In the genomic region with DNA sequence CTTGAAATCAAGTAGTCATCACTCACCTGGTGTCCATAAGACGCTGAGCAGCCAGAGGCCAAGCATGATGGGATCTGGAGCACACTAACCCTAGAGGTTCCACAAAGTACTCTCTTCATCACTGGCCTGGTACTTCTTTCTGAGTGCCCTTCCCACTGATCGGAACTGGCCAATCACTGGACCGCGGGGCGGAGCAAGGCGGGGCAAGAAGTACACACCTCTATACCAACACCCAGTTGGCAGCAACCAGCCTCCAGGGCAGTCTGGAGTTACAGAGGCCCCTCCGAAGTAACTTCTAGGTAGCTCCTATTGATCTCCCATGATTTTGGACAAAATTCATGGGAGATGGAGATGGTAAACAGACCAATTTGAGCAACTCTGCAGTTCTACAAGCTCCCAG, we compare ENCODE assay signal across 9 mouse cellular contexts. TPM values are rescaled to one million over a fixed set of nuclear protein-coding genes. Genes with fewer than 3 reads are reported as not detected.
DNase-seq lines count a peak whose midpoint lies in the region; ATAC-seq and TF ChIP-seq lines count a peak whose summit lies in the region.
"Had no signal": no experiment of that assay in that cellular context is flagged by ENCODE, and none has a peak within 500 bp of the region (broad histone marks: within the 10 kb centered on the region; RNA-seq: fewer than 3 reads in every experiment).

TSS of gene Adam8 (minus strand) at position 157 of the 400 bp plus-strand sequence.

- H3K27me3 ChIP-seq in liver, postnatal 0 days (ENCODE audit: insufficient read depth, low read length), result no peaks in the 10 kb centered on the region
- H3K27me3 ChIP-seq: limb, embryonic 13.5 days had no signal

- H3K4me1 ChIP-seq in liver, postnatal 0 days (ENCODE audit: insufficient read depth), result no peaks in the 10 kb centered on the region
- H3K4me1 ChIP-seq: limb, embryonic 13.5 days had no signal

- no peak for TF ChIP-seq EP300 in liver, postnatal 0 days (IDR thresholded peaks at IDR 0.05; ENCODE audit: low read depth)

- peak within 1 kb of the TSS; percentile 15 for H3K4me3 ChIP-seq in liver, postnatal 0 days (ENCODE audit: low read depth, low read length)
- H3K4me3 ChIP-seq: limb, embryonic 13.5 days had no signal

- WGBS in liver, postnatal 0 days (ENCODE audit: insufficient replicate concordance), result 28% methylated on average over 7 of the region's 7 CpGs

- peak; percentile 52 for DNase-seq in urinary bladder, postnatal 14 days (ENCODE audit: low spot score)
- DNase-seq in urinary bladder, postnatal 4 days (ENCODE audit: low spot score in 2 of 2), result no peak
- DNase-seq in liver, postnatal 0 days, result peak; percentile 68
- no peak for DNase-seq in left cerebral cortex, adult 8-10 months (ENCODE audit: low spot score in 2 of 2)
- no peak for DNase-seq in right cerebral cortex, postnatal 14 days
- no peak for DNase-seq in frontal cortex, adult 2 months (ENCODE audit: extremely low spot score in 1 of 2, low spot score in 1 of 2)
- DNase-seq in right cerebral cortex, adult 18-20 months, result no peak

- 0 out of 2 replicates have a peak within 1 kb of the TSS, but pooled peaks have one; percentile 22 for H3K9ac ChIP-seq in liver, postnatal 0 days (replicated peaks)
- H3K9ac ChIP-seq: limb, embryonic 13.5 days had no signal

- peak within 1 kb of the TSS; percentile 36 for H3K4me2 ChIP-seq in liver, postnatal 0 days (ENCODE audit: low read depth, low read length)
- H3K4me2 ChIP-seq: limb, embryonic 13.5 days had no signal

- peak; percentile 86 for ATAC-seq in granulocyte monocyte progenitor cell, adult 5-6 weeks (replicated peaks; ENCODE audit: poor library complexity, severe bottlenecking)
- ATAC-seq in liver, postnatal 0 days, result peak; percentile 72

- no peak for TF ChIP-seq CTCF in liver, postnatal 0 days (IDR thresholded peaks at IDR 0.05; ENCODE audit: low read depth)

- H3K36me3 ChIP-seq in liver, postnatal 0 days (replicated peaks; ENCODE audit: insufficient read depth, low read length), result peaks cover 20% of the 10 kb centered on the region

- H3K27ac ChIP-seq in liver, postnatal 0 days (ENCODE audit: low read depth), result peak within 1 kb of the TSS; percentile 8; the same call in 1 of the 2 replicates

- H3K9me3 ChIP-seq in liver, postnatal 0 days (ENCODE audit: low read length), result no peaks in the 10 kb centered on the region
- H3K9me3 ChIP-seq: limb, embryonic 13.5 days had no signal

RNA-seq across cellular contexts. Expression of gene Adam8, which starts in this region (rescaled TPM):
- 0.38 TPM in 1 of 2 replicates, not detected in the other for total RNA-seq in granulocyte monocyte progenitor cell, adult 5-6 weeks (2014; fragmentation: Nextera tagmentation)
- 0.99 and 1.3 TPM in 2 replicates for total RNA-seq in granulocyte monocyte progenitor cell, adult 5-6 weeks (2017)
- polyA plus RNA-seq in liver, postnatal 0 days (2015; fragmentation: Nextera tagmentation; extraction: Ambion mirVana), result 1.2 and 1.8 TPM in 2 replicates
- total RNA-seq in left cerebral cortex, adult 8-10 months (2022), result 1 to 10 TPM; 1.1 to 3.6 (median 1.9) TPM
- polyA plus RNA-seq in frontal cortex, adult 2 months (2012; rRNA removed), result 6.4 and 7.7 TPM in 2 replicates

Comparison
In these comparisons a context has a peak if more than half of its experiments do, and no peak if none do; other contexts are left out.
1. DNase-seq: peak in urinary bladder, postnatal 14 days (single experiment) and liver, postnatal 0 days (single experiment); none in urinary bladder, postnatal 4 days (0 of 2), left cerebral cortex, adult 8-10 months (0 of 2), right cerebral cortex, postnatal 14 days (single experiment), frontal cortex, adult 2 months (0 of 2) and right cerebral cortex, adult 18-20 months (single experiment).